Mouse (Mus musculus) CD8-positive naive resting alpha-beta T cell, adult 57 days (primary cell): ENCODE measurements around the gene Raf1. TPM values are rescaled to one million over a fixed set of nuclear protein-coding genes. Genes with fewer than 3 reads are reported as not detected.

Experiments used
- total RNA-seq: library from RNA; stranded (reverse); gene quantifications from one replicate; pipeline ENCODE4 v1.2.4, GENCODE M21; 2023

Gene Raf1
- 149 TPM for total RNA-seq

DNA sequence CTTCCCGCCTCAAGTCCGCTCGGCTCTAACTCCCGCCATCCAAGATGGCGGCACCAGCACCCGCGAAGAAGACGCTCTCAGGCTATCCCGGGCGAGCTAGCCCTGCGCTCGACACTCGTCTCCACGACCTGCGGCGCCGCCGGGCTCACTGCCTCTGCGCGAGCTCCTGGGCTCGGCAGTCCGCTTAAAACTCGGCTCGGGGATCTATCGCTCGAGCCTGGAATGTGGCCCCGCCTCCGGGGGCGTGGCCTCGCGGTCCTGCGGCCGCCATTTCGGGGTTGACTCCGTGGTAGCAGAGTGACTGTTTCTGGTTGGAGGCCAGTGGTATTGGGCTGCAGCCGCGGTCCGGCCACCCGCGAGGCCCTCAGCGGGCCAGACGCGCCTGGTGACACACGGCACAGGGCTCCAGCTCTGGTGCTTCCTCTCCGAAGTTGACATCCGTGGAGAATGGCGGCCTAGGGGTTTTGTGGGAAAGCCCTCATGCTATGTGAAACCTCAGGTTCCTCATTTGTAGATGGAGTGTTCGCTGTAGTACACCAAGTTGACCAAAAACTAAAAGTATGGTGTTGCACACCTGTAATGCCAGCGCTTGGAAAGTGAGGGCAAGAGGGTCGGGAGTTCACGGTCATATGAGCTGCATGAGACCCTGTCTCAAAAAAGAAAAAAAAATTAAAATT, at the start of gene Raf1:
Gene Raf1 (minus strand): TSS at position 184 of the 677 bp plus-strand sequence.

DNA sequence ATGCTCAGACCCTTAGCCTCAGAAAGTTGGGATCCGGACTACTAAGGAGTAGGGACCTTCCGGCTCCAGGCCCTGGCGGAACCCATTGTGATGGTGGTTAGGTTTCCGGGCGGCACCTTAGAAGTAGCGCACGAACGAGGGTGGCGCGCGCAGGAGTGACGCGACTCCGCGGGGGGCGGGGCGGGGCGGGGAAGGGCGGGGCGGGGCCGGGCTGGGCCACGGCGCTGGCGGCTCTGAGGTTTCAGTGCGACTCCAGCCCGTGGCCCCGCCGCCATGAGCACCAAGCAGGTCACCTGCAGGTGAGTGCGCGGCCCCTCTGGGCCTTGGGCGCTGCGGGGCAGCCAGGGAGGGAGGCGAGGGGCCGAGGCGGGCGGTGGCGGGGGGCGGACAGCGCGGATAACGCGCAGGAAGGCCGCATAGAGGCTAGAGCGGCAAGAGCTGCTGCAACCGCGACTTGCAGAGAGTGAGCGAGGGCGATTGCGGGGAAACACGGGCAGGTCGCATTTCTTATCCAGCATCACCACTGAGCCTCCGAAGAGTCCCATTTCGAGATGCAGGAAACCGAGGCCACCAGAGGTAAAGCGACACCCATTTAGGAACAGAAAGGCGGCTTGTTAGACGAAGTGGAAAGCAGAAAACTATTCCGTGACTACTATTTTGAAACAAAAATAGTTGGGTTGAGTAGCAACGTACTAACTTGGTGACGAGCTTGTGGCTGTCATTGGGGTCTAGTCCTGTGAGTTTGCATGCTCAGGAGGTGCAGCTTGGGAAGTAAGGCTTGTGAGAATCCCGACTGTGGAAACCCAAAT, 74.5 kb downstream of the Raf1 start, which contains the start of gene Mkrn2:
Gene Mkrn2 (plus strand): TSS at position 188 of the 809 bp plus-strand sequence.

DNA sequence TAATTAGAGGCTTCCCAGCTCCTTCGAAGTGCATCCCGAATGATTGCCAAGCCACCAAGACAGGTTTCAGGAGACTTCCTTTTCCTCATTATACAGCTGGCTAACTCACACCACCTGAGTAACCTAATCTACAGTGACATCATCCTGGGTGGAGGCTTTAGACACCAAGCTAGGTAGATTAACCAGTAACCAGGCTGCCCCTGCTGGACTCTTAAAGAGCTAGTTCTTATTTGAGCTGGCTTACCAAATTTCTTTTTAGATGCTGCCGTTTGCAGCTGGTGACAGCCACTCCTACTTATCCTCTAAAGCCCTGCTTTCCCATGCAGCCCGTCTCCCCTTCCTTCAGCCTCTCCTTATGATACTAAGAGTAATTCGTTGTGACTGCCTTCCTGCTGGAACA, 84.0 kb downstream of the Raf1 start, which contains the start of gene Mkrn2os:
Gene Mkrn2os (minus strand): TSS at position 119 of the 400 bp plus-strand sequence.

Other genes with a start within 250 kb of the Raf1 start
- 10.0 TPM for gene Tsen2, start 132.0 kb downstream of the Raf1 start, total RNA-seq
- gene Mkrn2os, start 84.1 kb downstream of the Raf1 start, total RNA-seq, result not detected
- 37.3 TPM for gene Mkrn2, start 74.7 kb downstream of the Raf1 start, total RNA-seq
- not detected for gene Tmem40, start 85.8 kb upstream of the Raf1 start, total RNA-seq
- 5.6 TPM for gene Cand2, start 97.9 kb upstream of the Raf1 start, total RNA-seq
- gene Rpl32, start 132.1 kb upstream of the Raf1 start, total RNA-seq, result 3,642 TPM
- gene Efcab12, start 161.8 kb upstream of the Raf1 start, total RNA-seq, result 0.52 TPM
- gene Mbd4, start 176.7 kb upstream of the Raf1 start, total RNA-seq, result 8.5 TPM
- gene Ift122, start 176.8 kb upstream of the Raf1 start, total RNA-seq, result 2.8 TPM